Mouse (Mus musculus) ZHBTc4 (cell line): ENCODE measurements at regions not wholly inside any gene's neighbourhood (a gene's known extent, or its start where the extent isn't known, plus 50 kb on each side); places are given as distances from the start of the nearest gene placed in this dataset.

Experiments
- DNase-seq: peaks from one replicate; pipeline ENCODE4 v3.0.0-alpha.2; 2011; ENCODE audit warnings: low read depth, low spot score

DNA sequence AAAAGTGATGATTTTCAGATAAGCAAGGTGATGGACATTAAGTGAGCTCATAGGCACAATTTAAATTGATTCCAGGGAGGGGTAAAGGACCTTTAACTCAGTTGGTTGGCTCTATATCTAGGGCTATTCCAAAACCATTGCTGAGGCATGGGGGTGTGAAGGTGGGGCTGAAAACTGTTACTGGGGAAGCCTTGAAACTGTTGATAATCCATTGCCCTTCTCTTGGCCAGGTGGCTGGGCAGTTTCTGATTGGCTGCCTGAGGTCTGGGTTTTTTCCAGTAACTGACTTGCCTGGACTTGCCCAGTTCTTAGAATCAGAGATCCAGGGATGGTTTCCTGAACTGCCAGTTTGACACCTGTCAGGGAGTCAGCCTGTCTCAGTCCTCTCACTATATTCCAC lies 173.4 kb upstream of the 4921511C20Rik start:
- DNase-seq = peak; percentile 4

DNA sequence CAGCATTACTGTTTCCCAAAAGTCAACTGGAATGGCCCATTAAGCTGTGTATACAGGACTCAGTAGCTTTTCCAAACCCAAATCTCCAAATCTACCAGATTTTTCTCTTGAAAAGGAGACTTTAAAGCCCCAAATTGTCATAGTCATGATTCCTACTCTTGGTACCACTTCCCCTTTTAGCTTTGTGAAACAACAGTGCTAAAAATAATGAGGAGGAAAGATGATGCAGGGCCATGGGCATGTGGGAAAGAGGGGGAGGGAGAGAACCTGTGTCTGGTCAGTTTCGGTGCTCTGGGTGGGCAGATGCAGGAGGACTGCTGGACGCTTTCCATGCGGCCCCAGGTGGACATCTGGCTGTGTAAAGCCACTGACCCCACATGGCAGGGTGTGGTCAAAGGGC lies 170.0 kb upstream of the 4921511C20Rik start:
- DNase-seq = no peak
